Mouse (Mus musculus) central nervous system, embryonic 18 days (tissue): ENCODE results near the gene Pld5. TPM values are rescaled to one million over a fixed set of nuclear protein-coding genes. Genes with fewer than 3 reads are reported as not detected.

Experiments used
- polyA plus RNA-seq: library from polyadenylated mRNA; depleted of rRNA; stranded (reverse); fragments of >200 nt; gene quantifications from 2 replicates; pipeline ENCODE4 v1.2.3, GENCODE M21; 2012; rRNA removed

The Pld5 gene
- 1.7 and 2.4 TPM in 2 replicates for polyA plus RNA-seq

GRCm38 (mm10) chr1:176274667-176275610 is at the start of gene Pld5:
TSS of gene Pld5 (minus strand) at chr1:176275312.

GRCm38 (mm10) chr1:175979014-175979413 is 296.1 kb downstream of the Pld5 start, which contains the start of gene Rbm8a2:
TSS of gene Rbm8a2 (minus strand) at chr1:175979114.

GRCm38 (mm10) chr1:175920029-175920428 is 355.1 kb downstream of the Pld5 start, which contains the start of gene Gm38100:
TSS of gene Gm38100 (plus strand) at chr1:175920329.

